Mouse (Mus musculus): ENCODE measurements around the gene Copb1. TPM values are rescaled to one million over a fixed set of nuclear protein-coding genes. Genes with fewer than 3 reads are reported as not detected.

The Copb1 gene
- polyA plus RNA-seq, 1 experiment from 2014 or later = 116 TPM

DNA sequence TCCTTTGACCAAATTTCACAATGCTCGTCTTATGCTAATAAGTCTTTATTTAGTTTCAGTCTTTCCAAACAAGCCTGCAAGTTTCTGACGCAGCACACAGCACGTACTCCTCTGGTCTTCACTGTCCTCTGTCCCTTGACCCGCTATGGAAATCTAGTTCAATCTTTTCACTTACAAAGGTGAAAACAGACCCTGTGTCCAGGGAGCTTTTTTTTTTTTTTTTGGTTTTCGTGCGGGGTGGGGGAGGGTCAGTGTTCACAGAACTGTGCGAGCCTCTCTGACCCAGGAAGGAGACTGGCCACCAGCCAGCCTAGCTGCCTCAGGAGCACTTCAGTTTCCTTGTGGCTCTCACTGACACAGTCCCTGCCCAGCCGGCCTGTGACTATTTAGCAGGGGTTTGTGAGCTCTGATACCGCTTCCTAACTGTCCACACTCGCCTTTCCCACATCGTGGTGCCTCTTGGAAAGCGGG lies 38.0 kb upstream of the Copb1 start:
- H3K27me3 ChIP-seq (ENCODE audit: insufficient read depth, low read length) = no peaks in the 10 kb centered on the region
- H3K9me3 ChIP-seq (replicated peaks; ENCODE audit: low read length) = no peaks in the 10 kb centered on the region
- ATAC-seq (replicated peaks; ENCODE audit: low FRiP score, low read depth) (peak; percentile 50; the same call in 1 of the 2 replicates), DNase-seq (ENCODE audit: low spot score) (peak; percentile 56)
- 9% methylated on average over 12 of the region's 12 CpGs for WGBS
- peak overlapping the region; percentile 46 for H3K4me2 ChIP-seq (ENCODE audit: low read length)
- peak overlapping the region; percentile 16; the same call in 1 of the 2 replicates for H3K4me3 ChIP-seq (replicated peaks; ENCODE audit: low read depth, low read length)
- H3K36me3 ChIP-seq (ENCODE audit: insufficient read depth, low read length) = no peaks in the 10 kb centered on the region
- H3K4me1 ChIP-seq (replicated peaks; ENCODE audit: insufficient read depth, low read length) = 0 out of 2 replicates have a peak, but pooled peaks cover 10% of the 10 kb centered on the region
- H3K9ac ChIP-seq (ENCODE audit: low read depth, low read length) = 0 out of 2 replicates have a peak overlapping the region, but pooled peaks have one; percentile 18
- no peak for TF ChIP-seq CTCF (IDR thresholded peaks at IDR 0.05; ENCODE audit: low read depth)
- 0 out of 2 replicates have a peak overlapping the region, but pooled peaks have one; percentile 44 for H3K27ac ChIP-seq

DNA sequence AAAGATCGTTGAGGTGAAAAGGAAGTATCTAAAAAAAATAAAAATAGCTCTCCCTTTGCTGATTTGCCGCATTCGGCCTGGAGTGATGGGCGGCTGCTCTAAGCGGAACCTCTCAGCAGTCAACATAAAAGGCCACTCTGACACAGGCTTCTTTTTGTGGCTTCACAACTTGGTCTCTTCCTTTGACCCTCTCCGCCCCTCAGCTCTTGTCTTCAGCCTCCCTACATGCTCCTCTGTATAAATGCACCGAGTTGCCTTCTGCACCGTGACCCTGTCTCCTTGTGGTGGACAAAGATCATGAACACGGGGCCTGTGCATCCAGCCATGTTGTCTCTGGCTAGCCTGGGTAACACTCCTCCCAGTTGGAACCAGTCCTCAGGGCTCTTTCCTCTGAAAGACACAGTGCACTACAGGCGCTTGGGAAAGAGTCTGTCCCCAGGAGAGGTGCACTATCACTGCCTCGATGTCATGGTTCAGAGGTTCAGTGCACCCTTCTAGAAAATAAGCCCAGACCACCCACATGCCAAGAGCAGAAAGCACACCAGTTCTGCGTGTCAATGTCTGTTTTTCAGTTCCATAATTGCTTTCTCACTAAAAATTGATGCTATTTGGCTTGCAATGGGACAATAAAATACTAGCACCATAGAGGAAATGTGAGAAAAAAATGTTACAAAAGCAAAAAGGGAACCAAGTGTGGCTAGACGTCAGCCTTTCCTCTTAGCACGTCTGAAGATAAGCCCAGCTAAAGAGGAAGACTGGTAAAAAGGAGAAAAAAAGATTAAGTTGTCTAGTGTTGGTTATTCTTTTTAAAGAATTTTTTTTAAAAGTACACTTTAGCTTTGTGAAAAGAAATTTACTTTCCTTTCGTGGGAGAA lies 37.2 kb upstream of the Copb1 start:
- H3K27ac ChIP-seq = peak overlapping the region; percentile 31; the same call in 1 of the 2 replicates
- H3K4me3 ChIP-seq (replicated peaks; ENCODE audit: low read depth, low read length) = 0 out of 2 replicates have a peak overlapping the region, but pooled peaks have one; percentile 16
- peak; percentile 59; the same call in 1 of the 2 replicates for ATAC-seq (replicated peaks; ENCODE audit: low FRiP score, low read depth)
- peak overlapping the region; percentile 46; the same call in 1 of the 2 replicates for H3K4me2 ChIP-seq (ENCODE audit: low read length)
- H3K9ac ChIP-seq (ENCODE audit: low read depth, low read length) = no peak overlapping the region
- WGBS = 28% methylated on average over 15 of the region's 15 CpGs
- peak; percentile 51 for DNase-seq (ENCODE audit: low spot score)
- no peaks in the 10 kb centered on the region for H3K9me3 ChIP-seq (replicated peaks; ENCODE audit: low read length)
- no peaks in the 10 kb centered on the region for H3K27me3 ChIP-seq (ENCODE audit: insufficient read depth, low read length)
- no peaks in the 10 kb centered on the region for H3K36me3 ChIP-seq (ENCODE audit: insufficient read depth, low read length)
- H3K4me1 ChIP-seq (replicated peaks; ENCODE audit: insufficient read depth, low read length) = 0 out of 2 replicates have a peak, but pooled peaks cover 10% of the 10 kb centered on the region
- no peak for TF ChIP-seq CTCF (IDR thresholded peaks at IDR 0.05; ENCODE audit: low read depth)

DNA sequence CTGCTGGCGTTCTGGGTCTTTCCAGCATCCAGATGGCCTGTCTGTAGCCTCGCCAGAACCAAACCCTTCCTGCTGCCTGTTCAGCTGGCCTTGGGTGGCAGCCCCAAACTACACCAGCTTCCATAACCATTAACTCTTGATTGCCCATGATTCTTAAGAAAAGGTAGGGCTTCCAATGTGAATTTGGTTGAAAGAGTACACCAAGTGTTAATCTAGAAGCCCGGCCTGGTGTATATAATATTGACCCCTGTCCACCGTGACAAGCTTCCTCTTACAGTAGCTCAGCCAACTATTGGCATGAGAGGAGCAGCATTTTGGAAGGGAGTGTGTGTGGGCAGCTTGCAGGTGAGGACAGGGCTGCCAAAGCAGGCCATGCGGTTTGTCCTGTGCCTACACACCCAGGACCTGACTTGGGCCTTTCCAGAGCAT lies 35.6 kb upstream of the Copb1 start:
- H3K36me3 ChIP-seq (ENCODE audit: insufficient read depth, low read length) = no peaks in the 10 kb centered on the region
- no peak for TF ChIP-seq CTCF (IDR thresholded peaks at IDR 0.05; ENCODE audit: low read depth)
- DNase-seq (ENCODE audit: low spot score) (no peak), ATAC-seq (replicated peaks; ENCODE audit: low FRiP score, low read depth) (no peak)
- H3K27me3 ChIP-seq (ENCODE audit: insufficient read depth, low read length) = no peaks in the 10 kb centered on the region
- 51% methylated on average over 5 of the region's 5 CpGs for WGBS
- H3K4me2 ChIP-seq (ENCODE audit: low read length) = no peak overlapping the region
- no peak overlapping the region for H3K27ac ChIP-seq
- no peak overlapping the region for H3K4me3 ChIP-seq (replicated peaks; ENCODE audit: low read depth, low read length)
- H3K9me3 ChIP-seq (replicated peaks; ENCODE audit: low read length) = no peaks in the 10 kb centered on the region
- H3K4me1 ChIP-seq (replicated peaks; ENCODE audit: insufficient read depth, low read length) = 0 out of 2 replicates have a peak, but pooled peaks cover 10% of the 10 kb centered on the region
- H3K9ac ChIP-seq (ENCODE audit: low read depth, low read length) = no peak overlapping the region

DNA sequence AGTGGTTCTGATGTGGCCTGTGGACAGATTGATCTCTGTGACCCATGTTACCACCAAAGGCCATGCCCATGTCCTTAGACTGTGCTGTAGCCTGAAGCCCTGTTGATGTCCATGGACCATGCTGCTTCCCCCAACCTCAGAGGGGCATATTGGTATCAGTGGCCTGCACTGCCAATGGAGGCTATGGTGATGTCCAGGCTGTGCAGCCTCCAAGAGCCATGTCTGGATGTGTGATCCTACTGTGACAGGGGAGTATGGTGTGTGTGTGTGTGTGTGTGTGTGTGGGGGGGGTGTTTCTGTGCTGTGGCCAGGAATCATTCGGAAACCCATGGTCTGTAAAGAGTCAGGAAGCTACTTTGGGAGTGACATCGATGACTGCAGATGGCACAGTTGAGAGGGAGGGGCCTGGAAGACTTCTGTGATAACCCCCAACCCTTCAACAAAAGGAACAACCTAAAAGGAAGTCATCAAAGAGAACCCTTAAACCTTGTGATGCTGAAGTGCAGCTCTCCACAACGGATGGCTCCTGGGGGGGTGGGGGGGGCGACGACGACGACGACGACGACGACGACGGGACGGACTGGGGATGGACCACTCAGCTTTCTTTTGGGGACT lies 29.9 kb upstream of the Copb1 start:
- Histone ChIP-seq H3K9ac (ENCODE audit: low read depth, low read length) (no peak overlapping the region), H3K4me2 (ENCODE audit: low read length) (no peak overlapping the region), H3K27me3 (ENCODE audit: insufficient read depth, low read length) (no peaks in the 10 kb centered on the region), H3K9me3 (replicated peaks; ENCODE audit: low read length) (no peaks in the 10 kb centered on the region), H3K36me3 (ENCODE audit: insufficient read depth, low read length) (no peaks in the 10 kb centered on the region), H3K4me3 (replicated peaks; ENCODE audit: low read depth, low read length) (no peak overlapping the region), H3K4me1 (replicated peaks; ENCODE audit: insufficient read depth, low read length) (no peaks in the 10 kb centered on the region), H3K27ac (no peak overlapping the region)
- ATAC-seq (replicated peaks; ENCODE audit: low FRiP score, low read depth) = no peak
- 94% methylated on average over 14 of the region's 14 CpGs for WGBS
- no peak for DNase-seq (ENCODE audit: low spot score)
- no peak for TF ChIP-seq CTCF (IDR thresholded peaks at IDR 0.05; ENCODE audit: low read depth)

DNA sequence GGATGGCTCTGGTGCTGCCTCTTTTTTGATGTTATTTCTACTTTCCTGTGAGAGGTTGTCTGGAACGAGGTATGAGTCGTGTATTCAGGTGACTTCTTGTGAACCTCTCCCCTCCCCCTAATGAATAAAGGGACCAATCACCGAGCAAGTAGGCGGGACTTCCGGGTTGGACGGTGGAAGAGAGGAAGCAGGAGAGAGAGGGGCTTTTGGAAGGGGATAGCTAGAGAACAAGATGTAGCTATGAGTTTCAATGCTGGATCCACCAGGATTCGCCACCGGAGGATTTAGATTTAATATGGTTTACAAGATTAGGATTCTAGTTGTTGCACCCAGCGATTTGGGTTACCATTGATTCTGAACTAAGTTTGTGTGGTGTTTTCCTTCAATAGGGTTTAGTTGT lies 28.5 kb upstream of the Copb1 start:
- H3K4me1 ChIP-seq (replicated peaks; ENCODE audit: insufficient read depth, low read length) = no peaks in the 10 kb centered on the region
- H3K4me2 ChIP-seq (ENCODE audit: low read length) = no peak overlapping the region
- 72% methylated on average over 9 of the region's 9 CpGs for WGBS
- no peak overlapping the region for H3K4me3 ChIP-seq (replicated peaks; ENCODE audit: low read depth, low read length)
- no peak for DNase-seq (ENCODE audit: low spot score)
- H3K27me3 ChIP-seq (ENCODE audit: insufficient read depth, low read length) = no peaks in the 10 kb centered on the region
- no peaks in the 10 kb centered on the region for H3K9me3 ChIP-seq (replicated peaks; ENCODE audit: low read length)
- H3K36me3 ChIP-seq (ENCODE audit: insufficient read depth, low read length) = no peaks in the 10 kb centered on the region
- no peak for ATAC-seq (replicated peaks; ENCODE audit: low FRiP score, low read depth)
- no peak overlapping the region for H3K27ac ChIP-seq
- H3K9ac ChIP-seq (ENCODE audit: low read depth, low read length) = no peak overlapping the region
- no peak for TF ChIP-seq CTCF (IDR thresholded peaks at IDR 0.05; ENCODE audit: low read depth)

DNA sequence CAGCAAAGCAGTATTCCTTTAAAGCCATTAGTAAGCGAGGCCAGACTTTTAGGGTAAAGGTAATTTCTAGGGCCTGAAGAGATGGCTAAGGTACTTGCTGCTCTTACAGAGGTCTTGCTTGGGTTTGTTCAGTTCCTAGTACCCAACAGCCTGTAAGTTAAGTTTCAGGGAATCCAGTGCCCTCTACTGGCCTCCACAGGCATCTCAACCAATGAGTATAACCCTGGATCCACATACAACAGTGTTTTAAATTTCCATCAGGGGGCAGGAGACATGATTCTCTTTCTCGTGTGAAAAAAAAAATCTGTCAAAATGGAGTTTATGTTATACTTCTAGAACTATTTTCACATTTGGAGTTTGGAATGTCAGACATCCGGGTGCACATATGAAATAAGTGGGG lies 27.2 kb upstream of the Copb1 start:
- DNase-seq (ENCODE audit: low spot score) (peak; percentile 65), ATAC-seq (replicated peaks; ENCODE audit: low FRiP score, low read depth) (no peak)
- no peak overlapping the region for H3K9ac ChIP-seq (ENCODE audit: low read depth, low read length)
- TF ChIP-seq CTCF (IDR thresholded peaks at IDR 0.05; ENCODE audit: low read depth) = peak; percentile 75
- no peak overlapping the region for H3K4me2 ChIP-seq (ENCODE audit: low read length)
- 50% methylated on average over 3 of the region's 3 CpGs for WGBS
- no peaks in the 10 kb centered on the region for H3K9me3 ChIP-seq (replicated peaks; ENCODE audit: low read length)
- H3K27me3 ChIP-seq (ENCODE audit: insufficient read depth, low read length) = no peaks in the 10 kb centered on the region
- H3K4me3 ChIP-seq (replicated peaks; ENCODE audit: low read depth, low read length) = no peak overlapping the region
- H3K27ac ChIP-seq = no peak overlapping the region
- no peaks in the 10 kb centered on the region for H3K36me3 ChIP-seq (ENCODE audit: insufficient read depth, low read length)
- H3K4me1 ChIP-seq (replicated peaks; ENCODE audit: insufficient read depth, low read length) = no peaks in the 10 kb centered on the region
